Mouse (Mus musculus): Measurements from ENCODE around the gene Plcb4.
"Not testable (repeated sequence)": the region's sequence is repeated elsewhere in the genome, so short reads cannot be mapped to it uniquely, and the experiment has no call there.

The Plcb4 gene

DNA sequence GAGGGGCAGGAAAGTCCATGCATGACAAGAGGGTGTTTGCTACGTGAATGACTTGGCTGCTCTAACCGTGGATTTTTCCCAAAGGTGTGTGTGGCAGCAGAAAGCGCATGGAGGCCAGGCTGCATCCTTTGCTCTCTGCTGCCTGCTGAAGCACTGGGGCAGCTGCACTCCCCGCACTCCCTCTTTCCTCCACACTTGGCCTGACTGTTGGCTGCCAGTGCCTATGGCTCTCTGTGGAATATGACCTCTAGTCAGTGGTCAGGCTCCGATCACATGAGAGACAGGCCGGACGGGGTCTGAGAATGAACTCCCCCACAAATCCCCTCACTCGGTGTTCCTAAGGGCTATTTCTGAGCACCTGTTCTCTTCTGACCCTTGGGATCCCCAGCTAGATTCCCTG, 297.0 kb downstream of the Plcb4 start:
- DNase-seq (ENCODE audit: low spot score), result no peak

- DNase-seq (ENCODE audit: low spot score), result peak; percentile 48
Observed at GRCm38 (mm10) chr2:135957689-135958088, 298.9 kb downstream of the Plcb4 start.

- DNase-seq (ENCODE audit: low spot score), result no peak
Observed at GRCm38 (mm10) chr2:135958453-135958852, 299.6 kb downstream of the Plcb4 start.

DNA sequence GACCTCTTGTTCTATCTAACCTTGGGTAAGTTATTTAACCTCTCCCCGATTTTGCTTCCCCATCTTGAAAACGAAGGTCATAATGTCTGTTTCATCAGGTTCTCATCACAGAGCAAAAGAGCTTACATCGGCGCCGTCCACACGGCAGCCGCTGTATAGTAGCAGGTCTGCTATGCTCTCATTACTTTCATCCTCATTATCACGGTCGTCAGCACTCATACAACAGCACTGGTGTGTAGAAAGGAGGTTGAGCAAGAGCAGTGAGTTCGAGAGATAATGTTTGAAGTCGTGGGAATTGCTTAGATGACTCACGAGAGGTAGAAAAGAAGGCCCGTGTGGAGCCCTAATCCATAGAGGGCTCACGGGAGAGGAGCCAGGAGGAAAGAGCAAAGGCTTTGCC, 304.3 kb downstream of the Plcb4 start:
- DNase-seq (ENCODE audit: low spot score), result no peak

GRCm38 (mm10) chr2:135966871-135967557, 308.2 kb downstream of the Plcb4 start:
- DNase-seq (ENCODE audit: low spot score), result peak; percentile 31

- DNase-seq (ENCODE audit: low spot score), result no peak
Observed at GRCm38 (mm10) chr2:135968159-135968558, 309.3 kb downstream of the Plcb4 start.

DNA sequence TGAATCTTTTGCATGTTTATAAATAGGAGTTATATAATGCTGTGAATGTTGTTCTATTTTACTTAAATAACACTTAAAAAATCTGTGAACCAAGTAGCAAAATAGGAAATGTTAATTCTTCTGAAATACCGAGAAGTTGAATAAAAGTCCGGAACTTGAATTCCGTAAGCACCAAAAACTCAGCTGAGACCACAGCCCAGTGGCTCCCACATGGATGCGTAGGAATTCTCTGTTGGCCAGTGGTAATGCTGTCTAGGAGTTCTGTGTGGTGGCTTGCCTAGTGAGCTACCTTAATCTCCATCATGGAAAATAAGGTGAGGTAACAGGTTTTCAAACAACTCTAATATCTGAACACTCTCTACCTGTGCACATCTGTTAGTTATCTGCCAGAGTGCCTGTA, 312.1 kb downstream of the Plcb4 start:
- no peak for DNase-seq (ENCODE audit: low spot score)

- no peak for DNase-seq (ENCODE audit: low spot score)
Observed at GRCm38 (mm10) chr2:135975978-135976377, 317.2 kb downstream of the Plcb4 start.

DNA sequence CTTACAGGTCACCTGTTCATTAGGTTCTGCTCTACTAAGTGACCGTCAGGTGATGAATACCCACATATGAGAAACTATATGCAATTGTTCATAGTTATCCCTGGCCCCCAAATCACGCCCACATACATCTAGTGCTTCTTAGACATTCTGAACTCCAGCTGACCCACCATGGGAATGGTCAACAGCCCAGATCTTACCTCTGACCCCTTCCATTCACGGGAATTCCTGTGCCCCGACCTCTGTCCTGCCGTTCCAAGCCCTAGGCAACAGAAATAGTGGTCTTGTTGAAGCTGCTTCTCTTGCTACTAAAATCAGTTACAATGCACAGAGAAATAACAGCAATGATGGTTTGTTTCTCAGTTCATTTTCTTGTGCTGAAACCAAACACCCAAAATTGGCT, 320.0 kb downstream of the Plcb4 start:
- no peak for DNase-seq (ENCODE audit: low spot score)

- no peak for DNase-seq (ENCODE audit: low spot score)
Observed at GRCm38 (mm10) chr2:135980428-135980827, 321.6 kb downstream of the Plcb4 start.

DNA sequence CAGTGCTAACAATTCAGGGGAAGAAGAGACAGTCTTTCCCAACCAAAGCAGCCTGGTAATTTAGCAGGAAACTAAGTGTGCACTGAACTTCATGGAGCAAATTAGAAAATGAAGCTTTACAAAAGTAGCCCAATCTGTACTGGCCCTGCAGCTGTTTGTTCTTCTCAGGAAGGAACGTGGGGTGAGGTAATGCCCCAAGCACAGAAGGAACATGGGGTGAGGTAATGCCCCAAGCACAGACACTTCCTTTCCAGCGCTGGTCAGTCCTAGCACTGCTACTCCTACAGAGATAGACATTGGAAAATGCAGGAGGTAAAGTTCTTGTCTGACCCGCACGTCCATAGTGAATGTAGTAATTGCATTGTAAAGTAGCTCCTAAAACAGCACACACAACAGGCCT, 325.2 kb downstream of the Plcb4 start:
- no peak for DNase-seq (ENCODE audit: low spot score)

DNA sequence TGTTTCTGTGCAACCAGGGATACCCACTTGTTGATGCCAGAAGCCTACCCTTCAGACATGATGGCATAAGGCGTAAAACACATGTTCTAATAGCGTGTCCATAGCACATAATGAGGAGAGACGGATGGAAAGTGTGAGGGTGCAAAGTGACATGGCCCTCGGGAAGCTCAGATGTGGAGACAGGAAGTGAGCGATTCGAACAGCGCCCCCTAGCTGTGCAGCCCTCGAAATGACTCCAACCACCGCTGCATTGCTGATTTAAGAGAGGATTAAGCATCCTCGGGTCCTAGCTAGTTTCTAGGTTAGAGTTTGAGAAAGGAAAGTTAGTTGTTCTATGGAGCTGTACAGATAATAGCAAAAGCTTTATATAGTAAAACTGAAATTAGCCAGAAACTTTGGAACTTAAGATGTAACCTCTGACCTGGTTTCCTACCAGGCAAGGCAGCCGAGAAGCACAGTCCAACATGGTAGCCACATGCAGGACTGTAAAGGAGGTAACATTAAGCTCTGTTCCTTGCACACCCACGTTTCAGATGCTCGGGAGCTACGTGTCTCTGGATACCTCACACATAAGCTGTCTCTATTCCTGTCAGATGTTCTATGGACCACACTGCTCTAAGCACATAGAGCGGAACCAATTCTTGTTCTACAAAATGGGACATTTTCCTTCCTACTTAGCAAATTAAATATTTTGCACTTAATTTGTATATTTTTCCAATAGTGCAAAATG, 326.9 kb downstream of the Plcb4 start:
- no peak for DNase-seq (ENCODE audit: low spot score)

GRCm38 (mm10) chr2:135988475-135988874, 329.7 kb downstream of the Plcb4 start:
- not testable (repeated sequence) for DNase-seq (ENCODE audit: low spot score)

GRCm38 (mm10) chr2:135990686-135991085, 331.9 kb downstream of the Plcb4 start:
- not testable (repeated sequence) for DNase-seq (ENCODE audit: low spot score)

DNA sequence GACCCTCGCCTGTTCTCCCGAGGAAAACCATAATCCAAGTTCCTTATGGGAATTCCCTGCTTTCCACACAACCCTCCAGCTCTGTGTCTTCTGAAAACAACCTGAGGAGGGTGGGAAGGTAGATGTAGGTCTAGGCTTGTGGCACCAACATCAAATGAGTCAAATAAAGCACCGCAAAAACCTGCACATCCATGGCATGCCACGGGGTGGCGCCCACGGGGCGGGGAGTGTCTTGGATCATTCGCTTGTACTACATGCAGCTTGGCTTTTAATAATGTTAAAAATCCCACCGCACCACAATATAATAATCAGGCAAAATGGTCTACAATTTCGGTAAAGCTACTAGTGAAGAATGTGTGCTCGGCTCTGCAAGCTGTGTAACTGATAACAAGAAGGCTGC, 334.5 kb downstream of the Plcb4 start:
- no peak for DNase-seq (ENCODE audit: low spot score)

DNA sequence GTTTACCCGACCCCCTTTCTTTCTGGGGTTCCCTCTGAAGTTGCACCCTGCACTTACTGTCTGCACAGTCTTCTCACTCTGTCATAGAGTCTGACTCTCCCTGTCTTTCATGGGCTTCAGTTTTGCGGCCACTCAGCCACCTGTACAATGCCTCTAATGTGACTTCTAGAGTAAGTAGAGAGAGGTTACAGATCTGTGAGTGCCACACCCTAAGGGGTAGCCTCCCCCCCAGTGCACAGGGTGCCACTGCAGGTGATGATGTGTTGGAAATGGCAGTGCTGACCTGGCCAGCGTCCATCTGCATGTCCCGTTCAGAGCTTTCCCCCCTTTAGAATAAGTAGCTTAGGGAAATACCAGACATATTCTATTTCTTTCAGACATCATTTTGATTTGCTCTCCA, 336.4 kb downstream of the Plcb4 start:
- DNase-seq (ENCODE audit: low spot score), result no peak

- DNase-seq (ENCODE audit: low spot score), result no peak
Observed at GRCm38 (mm10) chr2:135996936-135997335, 338.1 kb downstream of the Plcb4 start.

DNA sequence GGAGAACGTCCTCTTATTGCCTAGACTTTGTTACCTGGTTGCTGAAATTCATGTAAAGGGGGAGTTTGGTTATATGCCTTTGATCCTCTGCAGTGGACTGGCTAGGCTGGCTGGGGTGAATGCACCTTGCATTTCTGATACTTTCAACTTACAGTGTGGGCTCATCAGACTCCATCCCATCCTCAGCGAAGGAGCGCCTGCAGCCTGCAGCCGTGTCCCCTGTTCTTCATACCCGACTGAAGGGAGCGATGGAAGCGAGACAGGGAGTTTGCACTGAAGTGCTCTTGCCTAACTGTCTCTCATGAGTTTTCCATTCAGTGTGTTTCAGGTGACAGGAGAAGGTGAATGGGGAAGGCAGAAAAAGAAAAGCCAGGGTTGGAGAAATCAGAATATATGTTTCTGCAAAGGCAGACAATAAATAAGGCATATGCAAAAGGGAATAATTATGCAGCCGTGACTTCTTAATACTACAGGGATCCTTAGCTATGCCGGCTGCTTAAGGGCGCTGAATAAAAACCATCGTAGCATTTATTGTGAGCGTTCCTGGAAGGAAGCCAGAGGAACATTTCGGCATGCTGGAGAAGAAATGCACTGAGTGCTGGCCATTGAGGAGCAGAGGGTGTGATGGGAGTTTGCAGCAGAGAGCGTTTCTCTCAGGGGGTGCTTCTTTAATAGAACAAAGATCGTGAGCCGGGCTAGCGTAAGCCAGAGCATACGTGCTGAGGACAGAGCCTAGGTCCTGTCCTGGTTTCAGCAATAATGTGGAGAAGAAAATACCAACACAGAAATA, 338.7 kb downstream of the Plcb4 start:
- no peak for DNase-seq (ENCODE audit: low spot score)

DNA sequence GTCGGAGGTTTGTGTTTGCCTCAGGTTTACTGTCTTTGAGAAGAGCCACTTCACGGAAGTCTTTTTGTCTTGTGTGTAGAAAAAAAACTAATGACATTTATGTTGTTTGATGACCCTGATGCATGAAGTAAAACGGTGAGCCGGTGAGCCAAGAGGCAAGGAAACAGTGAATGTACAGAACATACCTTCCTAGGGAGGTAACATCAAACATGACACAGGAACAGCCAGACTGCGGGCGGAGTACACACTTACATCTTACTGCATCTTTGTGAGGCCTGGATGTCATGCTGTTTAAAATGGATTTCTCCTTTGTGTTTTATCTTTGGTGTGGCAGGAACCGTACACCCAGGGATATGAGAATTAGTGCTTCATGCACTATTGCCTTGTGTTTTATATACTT, 340.1 kb downstream of the Plcb4 start:
- DNase-seq (ENCODE audit: low spot score), result no peak

- no peak for DNase-seq (ENCODE audit: low spot score)
Observed at GRCm38 (mm10) chr2:135999361-135999760, 340.6 kb downstream of the Plcb4 start.

- DNase-seq (ENCODE audit: low spot score), result no peak
Observed at GRCm38 (mm10) chr2:136000933-136001332, 342.1 kb downstream of the Plcb4 start.

- no peak for DNase-seq (ENCODE audit: low spot score)
Observed at GRCm38 (mm10) chr2:136002118-136002517, 343.3 kb downstream of the Plcb4 start.

DNA sequence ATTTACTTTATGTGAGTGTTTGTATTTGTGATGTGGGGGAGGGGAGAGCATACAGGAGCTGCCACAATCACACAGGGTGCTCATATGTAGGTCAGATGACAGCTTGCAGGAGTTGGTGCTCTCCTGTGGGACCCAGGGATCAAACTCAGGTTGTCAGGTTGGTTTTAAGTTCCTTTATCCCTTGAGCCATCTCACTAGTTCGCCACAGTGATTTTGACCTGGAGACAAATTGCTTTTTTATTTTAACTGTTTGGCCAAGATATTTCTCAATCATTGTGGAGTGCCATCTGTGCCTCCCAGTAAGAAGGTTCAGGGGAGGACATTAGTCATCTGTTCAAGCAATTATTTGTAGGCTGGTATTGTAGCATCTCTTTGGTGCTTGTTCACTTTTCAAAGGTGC, 345.0 kb downstream of the Plcb4 start:
- DNase-seq (ENCODE audit: low spot score), result no peak
